Mouse (Mus musculus) midbrain, embryonic 13.5 days (tissue): ENCODE measurements around the gene Gm20532. TPM values are rescaled to one million over a fixed set of nuclear protein-coding genes. Genes with fewer than 3 reads are reported as not detected.

Source experiments
- ATAC-seq: fragments of 200-750 bp; cut with Nextera tagmentation; 2 replicates; pipeline ENCODE4 v1.8.0; 2017; ENCODE audit warnings: mild to moderate bottlenecking, moderate TSS enrichment, moderate library complexity
- H3K27ac ChIP-seq: fragments of 300-500 bp; sonication (generic); 2 replicates; pipeline ENCODE4 v1.5.1; 2015; ENCODE audit warnings: inconsistent platforms, mild to moderate bottlenecking, moderate library complexity
- H3K27me3 ChIP-seq: fragments of 300-500 bp; sonication (generic); 2 replicates; pipeline ENCODE4 v1.6.1; 2015; ENCODE audit warnings: mild to moderate bottlenecking, inconsistent platforms
- H3K36me3 ChIP-seq: fragments of 300-500 bp; sonication (generic); 2 replicates; pipeline ENCODE4 v1.6.1; 2015; ENCODE audit warnings: mild to moderate bottlenecking, inconsistent platforms
- H3K4me1 ChIP-seq: fragments of 300-500 bp; sonication (generic); replicated peaks from 2 replicates; pipeline ENCODE4 v1.6.1; 2015; ENCODE audit warnings: inconsistent platforms
- H3K4me2 ChIP-seq: fragments of 300-500 bp; sonication (generic); replicated peaks from 2 replicates; pipeline ENCODE4 v1.6.1; 2015; ENCODE audit warnings: moderate library complexity, mild to moderate bottlenecking, inconsistent platforms
- H3K4me3 ChIP-seq: fragments of 300-500 bp; sonication (generic); replicated peaks from 2 replicates; pipeline ENCODE4 v1.5.1; 2015; ENCODE audit warnings: mild to moderate bottlenecking, inconsistent platforms
- H3K9ac ChIP-seq: fragments of 300-500 bp; sonication (generic); replicated peaks from 2 replicates; pipeline ENCODE4 v1.6.1; 2015; ENCODE audit warnings: mild to moderate bottlenecking, inconsistent platforms
- H3K9me3 ChIP-seq: fragments of 300-500 bp; sonication (generic); 2 replicates; pipeline ENCODE4 v1.6.1; 2016; ENCODE audit warnings: mild to moderate bottlenecking, inconsistent platforms
- WGBS: fragments of 180-500 bp; shearing (Covaris S2); methylation state at CpG from one replicate; pipeline ENCODE4 v1.1.7; 2015; 5-methylcytosine and 5-hydroxymethylcytosine counted together
- polyA plus RNA-seq: library from polyadenylated mRNA; unstranded; fragments of >200 nt; fragmentation: Nextera tagmentation; extraction: Ambion mirVana; gene quantifications from 2 replicates; pipeline ENCODE4 v1.2.1, GENCODE M21; 2015

The Gm20532 gene
- polyA plus RNA-seq, 1 experiment from 2014 or later = not detected

GRCm38 (mm10) chr2:26589284-26589683 is 2.8 kb downstream of the Gm20532 start:
- no peak overlapping the region for H3K27ac ChIP-seq
- WGBS = 92% methylated on average over 10 of the region's 10 CpGs
- no peaks in the 10 kb centered on the region for H3K27me3 ChIP-seq
- no peak for ATAC-seq
- no peaks in the 10 kb centered on the region for H3K36me3 ChIP-seq
- no peaks in the 10 kb centered on the region for H3K9me3 ChIP-seq
- no peak overlapping the region for H3K4me3 ChIP-seq
- no peak overlapping the region for H3K9ac ChIP-seq
- no peak overlapping the region for H3K4me2 ChIP-seq
- peaks cover 14% of the 10 kb centered on the region for H3K4me1 ChIP-seq

- H3K27me3 ChIP-seq = no peaks in the 10 kb centered on the region
- H3K9ac ChIP-seq = no peak overlapping the region; the same call in 1 of the 2 replicates
- no peaks in the 10 kb centered on the region for H3K9me3 ChIP-seq
- no peak for ATAC-seq
- no peak overlapping the region for H3K4me2 ChIP-seq
- WGBS = 98% methylated on average over 7 of the region's 7 CpGs
- no peak overlapping the region for H3K27ac ChIP-seq
- peaks cover 14% of the 10 kb centered on the region for H3K4me1 ChIP-seq
- H3K4me3 ChIP-seq = no peak overlapping the region
- H3K36me3 ChIP-seq = no peaks in the 10 kb centered on the region
Observed at GRCm38 (mm10) chr2:26590282-26590681, 3.8 kb downstream of the Gm20532 start.

GRCm38 (mm10) chr2:26590962-26591361 is 4.5 kb downstream of the Gm20532 start:
- H3K27ac ChIP-seq = no peak overlapping the region
- H3K4me1 ChIP-seq = peaks cover 14% of the 10 kb centered on the region
- H3K36me3 ChIP-seq = no peaks in the 10 kb centered on the region
- WGBS = 96% methylated on average over 7 of the region's 7 CpGs
- no peak overlapping the region for H3K4me3 ChIP-seq
- no peak for ATAC-seq
- H3K4me2 ChIP-seq = no peak overlapping the region
- no peak overlapping the region for H3K9ac ChIP-seq
- H3K27me3 ChIP-seq = no peaks in the 10 kb centered on the region
- H3K9me3 ChIP-seq = no peaks in the 10 kb centered on the region

GRCm38 (mm10) chr2:26591416-26591815 is 5.0 kb downstream of the Gm20532 start:
- no peak overlapping the region for H3K4me3 ChIP-seq
- WGBS = 83% methylated on average over 12 of the region's 12 CpGs

GRCm38 (mm10) chr2:26593211-26594021 is 7.0 kb downstream of the Gm20532 start:
- Histone ChIP-seq H3K4me1 (no peaks in the 10 kb centered on the region), H3K4me3 (no peak overlapping the region), H3K9ac (no peak overlapping the region; the same call in 1 of the 2 replicates), H3K27ac (no peak overlapping the region), H3K36me3 (no peaks in the 10 kb centered on the region), H3K27me3 (no peaks in the 10 kb centered on the region), H3K9me3 (no peaks in the 10 kb centered on the region), H3K4me2 (no peak overlapping the region)
- ATAC-seq = no peak
- WGBS = 77% methylated on average over 9 of the region's 9 CpGs

More at GRCm38 (mm10) chr2:26591416-26591815, 5.0 kb downstream of the Gm20532 start:
- no peak overlapping the region for H3K27ac ChIP-seq
- peaks cover 10% of the 10 kb centered on the region for H3K4me1 ChIP-seq
- H3K9ac ChIP-seq = no peak overlapping the region
- no peak overlapping the region for H3K4me2 ChIP-seq
- H3K9me3 ChIP-seq = no peaks in the 10 kb centered on the region
- ATAC-seq = no peak
- no peaks in the 10 kb centered on the region for H3K36me3 ChIP-seq
- no peaks in the 10 kb centered on the region for H3K27me3 ChIP-seq

- Histone ChIP-seq H3K27me3 (no peaks in the 10 kb centered on the region), H3K27ac (no peak overlapping the region), H3K4me1 (no peaks in the 10 kb centered on the region), H3K4me2 (no peak overlapping the region), H3K9ac (no peak overlapping the region), H3K9me3 (no peaks in the 10 kb centered on the region), H3K4me3 (no peak overlapping the region), H3K36me3 (no peaks in the 10 kb centered on the region)
- no peak for ATAC-seq
- WGBS = 77% methylated on average over 9 of the region's 9 CpGs
Observed at GRCm38 (mm10) chr2:26594022-26594346, 7.5 kb downstream of the Gm20532 start.

- H3K27ac ChIP-seq = no peak overlapping the region
- H3K4me2 ChIP-seq = no peak overlapping the region
- H3K4me3 ChIP-seq = no peak overlapping the region
- H3K4me1 ChIP-seq = no peaks in the 10 kb centered on the region
- H3K9me3 ChIP-seq = no peaks in the 10 kb centered on the region
- H3K27me3 ChIP-seq = no peaks in the 10 kb centered on the region
- 90% methylated on average over 7 of the region's 7 CpGs for WGBS
- H3K36me3 ChIP-seq = no peaks in the 10 kb centered on the region
- no peak overlapping the region for H3K9ac ChIP-seq
- no peak for ATAC-seq
Observed at GRCm38 (mm10) chr2:26594461-26594933, 8.1 kb downstream of the Gm20532 start.

GRCm38 (mm10) chr2:26594934-26595724 is 8.7 kb downstream of the Gm20532 start:
- H3K27ac ChIP-seq = no peak overlapping the region
- no peak overlapping the region for H3K4me2 ChIP-seq
- H3K9me3 ChIP-seq = no peaks in the 10 kb centered on the region
- H3K4me3 ChIP-seq = no peak overlapping the region
- 80% methylated on average over 6 of the region's 6 CpGs for WGBS
- no peak for ATAC-seq
- H3K27me3 ChIP-seq = no peaks in the 10 kb centered on the region
- H3K9ac ChIP-seq = no peak overlapping the region
- H3K4me1 ChIP-seq = no peaks in the 10 kb centered on the region
- no peaks in the 10 kb centered on the region for H3K36me3 ChIP-seq

GRCm38 (mm10) chr2:26595725-26596435 is 9.4 kb downstream of the Gm20532 start:
- Histone ChIP-seq H3K4me3 (no peak overlapping the region), H3K27me3 (no peaks in the 10 kb centered on the region), H3K4me1 (no peaks in the 10 kb centered on the region), H3K9ac (no peak overlapping the region), H3K9me3 (no peaks in the 10 kb centered on the region), H3K27ac (no peak overlapping the region), H3K4me2 (no peak overlapping the region), H3K36me3 (no peaks in the 10 kb centered on the region)
- WGBS = 92% methylated on average over 11 of the region's 11 CpGs
- no peak for ATAC-seq

GRCm38 (mm10) chr2:26596898-26597297 is 10.5 kb downstream of the Gm20532 start:
- Histone ChIP-seq H3K4me1 (no peaks in the 10 kb centered on the region), H3K9me3 (no peaks in the 10 kb centered on the region), H3K4me3 (no peak overlapping the region), H3K4me2 (no peak overlapping the region), H3K27me3 (peaks cover 6% of the 10 kb centered on the region), H3K9ac (no peak overlapping the region), H3K27ac (no peak overlapping the region), H3K36me3 (no peaks in the 10 kb centered on the region)
- WGBS = 87% methylated on average over 3 of the region's 3 CpGs
- no peak for ATAC-seq

- Histone ChIP-seq H3K4me2 (no peak overlapping the region), H3K9ac (no peak overlapping the region), H3K9me3 (no peaks in the 10 kb centered on the region), H3K4me3 (no peak overlapping the region), H3K27ac (no peak overlapping the region), H3K27me3 (peaks cover 14% of the 10 kb centered on the region), H3K36me3 (no peaks in the 10 kb centered on the region), H3K4me1 (no peaks in the 10 kb centered on the region)
- no peak for ATAC-seq
- WGBS = 88% methylated on average over 2 of the region's 2 CpGs
Observed at GRCm38 (mm10) chr2:26597810-26598209, 11.4 kb downstream of the Gm20532 start.

- no peak overlapping the region for H3K27ac ChIP-seq
- no peaks in the 10 kb centered on the region for H3K36me3 ChIP-seq
- no peak for ATAC-seq
- no peak overlapping the region for H3K4me3 ChIP-seq
- H3K4me1 ChIP-seq = peaks cover 4% of the 10 kb centered on the region
- no peak overlapping the region for H3K4me2 ChIP-seq
- peaks cover 21% of the 10 kb centered on the region for H3K27me3 ChIP-seq
- H3K9ac ChIP-seq = no peak overlapping the region
- H3K9me3 ChIP-seq = no peaks in the 10 kb centered on the region
- WGBS = 93% methylated on average over 3 of the region's 3 CpGs
Observed at GRCm38 (mm10) chr2:26598462-26598861, 12.0 kb downstream of the Gm20532 start.
